Mouse (Mus musculus): ENCODE measurements around the gene Gm20683. TPM values are rescaled to one million over a fixed set of nuclear protein-coding genes. Genes with fewer than 3 reads are reported as not detected.
"Not testable (repeated sequence)": the region's sequence is repeated elsewhere in the genome, so short reads cannot be mapped to it uniquely, and the experiment has no call there.

The Gm20683 gene
- total RNA-seq, 4 experiments from 2014 or later, result 7.3 to 36.4 (median 20.8) TPM

DNA sequence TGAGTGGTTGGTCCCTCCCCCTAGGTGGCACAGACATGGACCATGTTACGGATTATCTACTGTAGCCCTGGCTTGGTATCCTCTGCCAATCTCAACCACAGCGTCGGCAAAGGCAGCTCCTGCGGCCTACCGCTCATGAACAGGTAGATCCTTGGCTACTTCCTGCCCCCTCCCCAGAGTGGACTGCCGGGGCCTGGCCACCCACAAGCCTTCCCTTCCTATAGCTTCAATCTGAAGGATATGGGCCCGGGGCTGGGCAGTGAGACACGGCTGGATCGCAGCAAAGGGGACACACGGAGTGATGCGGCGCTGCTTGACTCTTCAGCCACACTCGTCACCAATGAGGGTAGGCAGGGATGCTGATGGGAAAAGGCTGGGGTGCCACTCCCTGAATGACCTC, 14.6 kb downstream of the Gm20683 start:
- no peak for DNase-seq

DNA sequence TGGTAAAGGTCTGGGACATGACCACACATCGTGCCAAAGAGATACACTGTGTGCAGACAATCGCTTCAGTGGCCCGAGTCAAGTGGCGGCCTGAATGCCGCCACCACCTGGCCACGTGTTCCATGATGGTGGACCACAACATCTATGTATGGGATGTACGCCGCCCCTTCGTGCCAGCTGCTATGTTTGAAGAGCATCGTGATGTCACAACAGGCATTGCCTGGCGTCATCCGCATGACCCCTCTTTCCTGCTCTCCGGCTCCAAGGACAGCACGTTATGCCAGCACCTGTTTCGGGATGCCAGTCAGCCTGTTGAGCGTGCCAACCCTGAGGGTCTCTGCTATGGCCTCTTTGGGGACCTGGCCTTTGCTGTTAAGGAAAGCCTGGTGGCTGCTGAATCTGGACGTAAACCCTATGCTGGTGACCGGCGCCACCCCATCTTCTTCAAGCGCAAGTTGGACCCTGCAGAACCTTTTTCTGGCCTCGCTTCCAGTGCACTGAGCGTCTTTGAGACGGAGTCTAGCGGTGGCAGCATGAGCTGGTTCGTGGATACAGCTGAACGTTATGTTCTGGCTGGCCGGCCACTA, 15.5 kb downstream of the Gm20683 start:
- no peak for DNase-seq

- no peak for DNase-seq
Measured at GRCm38 (mm10) chr17:25825311-25825710, 16.3 kb downstream of the Gm20683 start.

DNA sequence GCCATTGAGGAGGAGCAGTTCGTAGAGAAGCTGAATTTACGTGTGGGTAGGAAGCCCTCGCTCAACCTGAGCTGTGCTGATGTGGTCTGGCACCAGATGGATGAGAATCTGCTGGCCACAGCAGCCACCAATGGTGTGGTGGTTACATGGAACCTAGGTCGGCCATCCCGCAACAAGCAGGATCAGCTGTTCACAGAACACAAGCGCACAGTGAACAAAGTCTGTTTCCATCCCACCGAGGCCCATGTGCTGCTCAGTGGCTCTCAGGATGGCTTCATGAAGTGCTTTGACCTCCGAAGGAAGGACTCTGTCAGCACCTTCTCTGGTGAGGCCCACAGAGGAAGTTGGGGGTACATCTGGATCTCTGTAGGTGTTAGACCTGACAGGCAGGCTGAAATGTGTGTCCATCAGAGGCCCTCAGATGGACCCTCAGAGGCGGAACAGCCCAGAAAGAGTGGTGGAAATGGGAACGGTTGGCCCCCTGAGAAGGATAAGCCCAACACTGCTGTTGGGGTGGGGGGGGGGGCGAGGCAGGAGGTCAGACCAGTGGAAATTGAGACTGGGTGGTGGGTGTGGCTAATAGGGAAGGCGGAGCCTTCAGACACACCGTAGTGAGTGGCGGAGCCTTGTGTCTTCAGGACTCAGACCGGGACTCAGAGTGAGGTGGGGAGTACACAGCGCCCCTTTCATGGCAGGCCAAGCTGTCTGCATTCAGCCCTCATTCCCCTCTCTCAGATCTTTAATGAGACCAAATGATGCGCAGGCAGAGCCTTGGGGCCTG, 17.0 kb downstream of the Gm20683 start:
- no peak for DNase-seq

DNA sequence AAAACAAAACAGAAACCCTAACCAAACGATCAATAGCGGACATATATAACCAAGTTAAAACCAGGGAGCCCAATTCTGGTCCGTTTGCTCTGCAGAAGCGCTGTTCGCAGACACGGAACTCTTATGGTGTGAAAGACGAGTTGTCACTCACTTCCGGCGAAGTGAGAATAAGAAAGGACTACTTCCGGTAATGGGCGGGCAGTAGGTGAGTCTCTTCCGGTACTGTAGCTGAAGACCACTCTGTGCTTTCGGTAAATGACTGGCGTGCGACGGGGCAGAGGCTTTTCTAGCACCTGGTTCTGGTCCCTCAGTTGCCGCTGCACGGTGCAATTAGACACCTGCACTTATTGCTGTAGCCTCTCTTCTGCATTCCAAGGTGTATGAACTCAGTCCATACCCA, 18.1 kb downstream of the Gm20683 start, which contains the start of gene Wdr24:
TSS of gene Wdr24 (plus strand) at position 176 of the 400 bp plus-strand sequence.
- peak; percentile 65 for DNase-seq

DNA sequence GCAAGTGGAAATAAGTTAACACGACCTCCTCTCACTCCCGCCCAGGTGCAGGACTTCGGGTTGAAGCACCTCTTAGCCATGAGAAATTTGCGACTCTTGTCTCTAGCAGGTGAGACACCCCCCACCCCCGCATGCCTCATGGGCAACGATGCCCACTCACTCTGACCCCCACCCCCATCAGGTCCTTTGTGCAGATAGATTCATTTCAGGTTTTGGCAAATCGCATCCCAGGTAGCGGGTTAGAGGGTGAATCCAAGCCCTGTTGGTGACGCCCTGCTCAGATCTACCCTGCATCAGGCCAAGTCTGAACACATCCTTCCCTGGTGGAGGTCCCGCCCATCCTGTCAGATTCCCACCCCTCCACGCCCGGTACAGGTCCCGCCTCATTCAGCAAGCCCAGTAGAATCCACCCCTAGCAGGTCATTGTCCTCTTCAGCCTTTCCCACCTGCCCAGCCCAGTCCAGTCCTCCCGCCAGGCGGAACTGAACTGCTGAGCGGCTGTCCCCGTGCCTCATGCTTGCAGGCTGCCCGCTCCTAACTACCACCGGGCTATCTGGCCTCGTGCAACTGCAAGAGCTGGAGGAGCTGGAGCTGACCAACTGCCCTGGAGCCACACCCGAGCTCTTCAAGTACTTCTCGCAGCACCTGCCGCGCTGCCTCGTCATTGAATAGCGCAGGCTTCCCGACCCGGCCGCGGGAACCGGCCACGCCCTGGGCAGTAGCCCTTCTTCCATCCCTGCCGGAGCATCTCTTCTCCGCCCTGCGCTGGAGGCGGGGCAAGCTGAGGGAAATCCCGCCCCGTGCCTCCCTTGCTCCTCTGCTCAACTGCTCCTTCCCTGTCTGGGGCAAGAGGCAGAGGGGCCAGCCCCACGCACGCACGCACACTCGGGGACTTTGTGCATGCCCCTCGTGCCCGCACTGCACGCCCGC, 22.4 kb downstream of the Gm20683 start:
- no peak for DNase-seq

- DNase-seq, result no peak
Measured at GRCm38 (mm10) chr17:25817662-25818061, 23.9 kb downstream of the Gm20683 start.

- peak; percentile 70 for DNase-seq
Measured at GRCm38 (mm10) chr17:25813471-25813870, 28.1 kb downstream of the Gm20683 start.

GRCm38 (mm10) chr17:25810890-25811289, 30.7 kb downstream of the Gm20683 start:
- no peak for DNase-seq

GRCm38 (mm10) chr17:25809606-25810340, 31.8 kb downstream of the Gm20683 start:
- DNase-seq, result no peak

GRCm38 (mm10) chr17:25808789-25809605, 32.6 kb downstream of the Gm20683 start, which contains the start of gene Fbxl16:
Fbxl16 (plus strand) TSS chr17:25809085.
- peak; percentile 83 for DNase-seq

DNA sequence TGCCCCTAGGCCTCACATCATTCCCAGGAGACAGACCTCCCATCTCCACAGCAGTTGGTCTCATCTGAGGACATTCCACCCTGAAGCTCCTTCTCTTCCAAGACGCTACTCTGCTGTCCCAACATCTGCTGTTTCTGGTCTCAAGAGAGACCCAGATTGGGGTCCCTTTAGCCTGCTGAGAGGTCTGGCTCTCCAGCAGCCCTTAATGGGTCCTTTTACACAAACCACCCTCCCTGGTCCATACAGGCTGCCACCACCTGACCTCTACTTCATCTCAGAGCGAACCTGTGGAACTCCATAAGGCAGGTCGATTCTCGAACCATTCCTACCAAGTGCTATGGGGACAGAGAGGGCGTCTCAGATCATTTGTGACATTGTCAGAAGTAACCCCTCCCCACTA, 33.5 kb downstream of the Gm20683 start:
- DNase-seq, result no peak

- not testable (repeated sequence) for DNase-seq
Measured at GRCm38 (mm10) chr17:25807452-25807851, 34.1 kb downstream of the Gm20683 start.

DNA sequence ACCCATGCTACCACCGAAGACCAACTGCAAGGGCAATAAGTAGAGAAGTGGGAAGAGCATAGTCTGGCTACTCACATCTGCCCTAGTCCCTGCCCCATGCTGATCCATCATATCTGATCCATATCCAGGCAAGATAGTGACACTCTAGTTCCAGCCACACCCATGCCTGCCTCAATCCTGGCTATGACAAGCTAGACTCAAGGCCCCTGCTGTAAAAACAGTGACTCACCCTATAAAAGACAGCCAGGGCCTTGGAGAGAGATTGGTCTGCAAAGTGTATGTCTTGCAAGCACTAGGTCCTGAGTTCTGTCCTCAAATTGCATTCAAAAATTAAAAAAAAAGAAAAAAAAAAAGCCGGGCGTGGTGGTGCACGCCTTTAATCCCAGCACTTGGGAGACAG, 35.1 kb downstream of the Gm20683 start:
- no peak for DNase-seq

GRCm38 (mm10) chr17:25802825-25803517, 38.6 kb downstream of the Gm20683 start:
- DNase-seq, result peak; percentile 85

- no peak for DNase-seq
Measured at GRCm38 (mm10) chr17:25801029-25801428, 40.5 kb downstream of the Gm20683 start.

- DNase-seq, result peak; percentile 82
Measured at GRCm38 (mm10) chr17:25796951-25797369, 44.6 kb downstream of the Gm20683 start, which contains the start of gene Metrn. Metrn (minus strand) TSS chr17:25797136.

DNA sequence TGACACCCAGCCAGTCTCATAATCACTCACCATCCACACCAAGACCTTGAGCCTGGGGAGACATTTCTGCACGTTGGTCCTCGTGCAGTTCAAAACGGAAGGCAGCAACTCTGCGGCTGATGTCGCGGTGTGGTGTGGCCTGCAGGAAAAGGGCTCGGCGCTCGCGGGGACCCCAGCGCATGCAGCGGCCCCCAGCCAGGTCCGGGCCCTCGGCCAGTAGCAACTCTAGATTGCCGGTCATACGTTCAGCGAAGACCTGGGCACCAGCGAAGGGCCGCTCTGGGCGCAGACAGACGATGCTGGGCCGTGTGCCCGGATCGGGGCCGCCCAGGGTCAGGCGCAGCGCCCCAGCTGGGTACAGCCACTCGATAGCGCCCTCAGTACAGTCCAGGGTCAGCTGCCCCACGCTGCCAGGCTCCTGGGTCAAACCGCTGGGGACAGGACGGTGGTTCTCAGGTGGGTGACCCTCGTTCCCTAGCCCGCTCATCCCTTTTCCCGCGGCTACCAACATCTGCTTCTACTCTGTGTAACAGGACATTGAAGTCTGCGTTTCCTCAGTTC, 45.3 kb downstream of the Gm20683 start:
- DNase-seq, result no peak

DNA sequence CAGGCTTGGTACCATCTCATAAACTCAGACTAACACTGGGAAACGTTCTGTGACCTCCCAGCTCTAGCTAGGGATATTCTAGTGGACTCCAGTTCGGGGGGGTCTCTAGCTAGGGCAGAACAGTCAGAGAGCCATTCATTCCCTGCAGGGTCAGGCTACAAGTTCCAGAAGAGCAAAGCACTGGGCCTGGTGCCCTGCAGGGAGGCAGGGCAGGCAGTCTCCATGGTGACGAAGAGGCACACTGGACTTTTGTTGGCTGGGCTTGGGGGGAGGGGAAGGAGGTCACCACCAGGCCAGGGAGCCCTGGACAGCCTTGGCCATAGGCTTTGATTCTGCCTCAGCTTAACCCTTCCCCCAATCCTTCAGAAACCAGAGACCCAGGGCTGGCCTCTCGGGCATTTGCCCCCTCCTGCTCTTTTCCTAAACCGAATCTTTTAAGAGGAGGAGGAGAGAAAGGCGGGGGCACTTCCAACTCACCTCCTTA, 45.9 kb downstream of the Gm20683 start, which contains the start of gene AC134908.4:
TSS of gene AC134908.4 (minus strand) at position 51 of the 484 bp plus-strand sequence.
- DNase-seq, result no peak

- DNase-seq, result no peak
Measured at GRCm38 (mm10) chr17:25794998-25795397, 46.6 kb downstream of the Gm20683 start.

Measured in adrenal gland, adult 8-10 months (tissue).